Mouse (Mus musculus): ENCODE results near the gene Tox2. TPM values are rescaled to one million over a fixed set of nuclear protein-coding genes. Genes with fewer than 3 reads are reported as not detected.

The Tox2 gene
- polyA plus RNA-seq, 1 experiment from 2014 or later, result 20.6 TPM

DNA sequence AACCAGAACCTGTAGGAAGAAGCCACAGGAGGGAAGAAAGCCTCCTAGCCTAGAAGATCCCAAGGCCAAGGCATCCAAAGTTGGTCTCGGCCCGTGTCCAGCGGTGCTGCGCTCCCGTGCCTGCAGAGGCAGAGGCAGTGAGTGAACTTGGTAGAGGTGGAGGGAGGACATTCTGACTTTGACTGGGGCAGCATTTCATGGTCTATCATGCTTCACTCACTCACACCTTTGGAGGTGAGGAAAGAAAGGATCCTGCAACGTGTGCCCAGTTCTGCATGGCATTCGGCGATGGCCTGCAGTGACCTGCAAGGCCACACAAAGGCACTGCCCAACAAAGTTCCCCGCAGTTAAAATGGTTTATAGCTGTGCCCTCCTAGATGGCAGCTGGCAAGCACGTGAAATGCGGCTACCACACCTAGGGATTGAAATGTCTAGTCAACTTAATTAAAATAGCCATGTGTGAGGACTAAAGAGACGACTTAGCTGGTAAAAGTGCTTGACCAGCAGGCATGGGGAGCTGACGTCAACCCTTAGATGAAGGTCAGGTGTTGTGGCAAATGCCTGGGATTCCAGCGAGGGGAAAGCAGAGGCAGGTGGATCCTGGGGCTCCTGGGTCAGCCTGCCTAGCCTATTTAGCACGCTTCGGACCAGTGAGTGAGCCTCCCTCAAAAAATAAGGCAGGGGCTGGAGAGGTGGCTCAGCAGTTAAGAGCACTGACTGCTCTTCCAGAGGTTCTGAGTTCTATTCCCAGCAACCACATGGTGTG is 158.1 kb downstream of the Tox2 start:
- Histone ChIP-seq H3K4me1 (replicated peaks) (no peaks in the 10 kb centered on the region), H3K27me3 (no peaks in the 10 kb centered on the region), H3K36me3 (no peaks in the 10 kb centered on the region), H3K4me2 (no peak overlapping the region), H3K9ac (no peak overlapping the region), H3K4me3 (no peak overlapping the region), H3K27ac (no peak overlapping the region), H3K9me3 (no peaks in the 10 kb centered on the region)
- no peak for ATAC-seq (ENCODE audit: low FRiP score)
- WGBS, result 84% methylated on average over 16 of the region's 16 CpGs

DNA sequence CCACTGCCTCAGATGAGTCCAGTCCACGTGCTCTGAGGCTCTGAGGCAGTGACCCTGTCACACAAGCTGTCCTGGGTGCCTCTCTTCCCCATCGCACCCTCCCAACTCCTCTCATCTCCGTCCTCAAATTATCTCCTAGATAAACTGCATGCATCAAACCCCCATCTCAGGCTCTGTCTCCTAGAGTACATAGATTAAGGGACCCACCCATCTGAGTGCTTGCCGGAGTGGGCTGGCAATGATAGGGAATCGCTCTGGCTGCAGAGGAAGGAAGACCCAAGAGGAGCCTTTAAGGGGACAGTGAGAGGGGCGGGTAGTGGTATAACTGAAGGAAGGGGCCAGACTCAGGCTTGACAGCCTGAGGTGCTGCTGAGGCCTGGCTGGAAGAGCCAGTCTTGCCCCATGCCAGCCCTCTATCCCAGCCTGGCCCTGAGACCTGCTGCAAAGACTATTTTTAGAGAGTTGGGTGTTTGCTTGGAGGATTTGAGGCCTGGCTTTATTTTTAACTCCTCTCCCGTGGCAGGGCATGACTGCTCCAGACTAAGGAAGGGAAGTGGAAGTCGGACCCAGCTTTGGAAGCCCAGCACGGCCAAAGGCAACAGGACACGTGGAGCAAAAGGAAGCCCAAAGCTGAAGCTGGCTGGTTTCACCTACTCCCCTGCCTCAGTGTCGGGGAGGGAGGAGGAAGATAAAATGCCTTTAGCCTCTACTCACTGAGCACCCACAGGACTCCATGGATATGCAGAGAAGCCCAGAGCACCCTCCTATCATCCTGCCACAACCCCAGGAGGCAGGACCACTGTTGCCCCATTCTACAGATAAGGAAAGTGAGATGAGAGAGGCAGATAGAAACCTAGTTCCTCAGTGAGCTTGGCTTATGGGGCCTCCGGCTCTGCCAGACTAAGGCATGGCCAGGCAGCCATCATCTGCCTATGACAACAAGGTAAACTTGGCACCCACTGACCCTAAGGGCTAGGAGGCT is 160.3 kb downstream of the Tox2 start:
- no peaks in the 10 kb centered on the region for H3K36me3 ChIP-seq
- H3K27ac ChIP-seq, result no peak overlapping the region
- H3K4me2 ChIP-seq, result no peak overlapping the region
- no peak for ATAC-seq (ENCODE audit: low FRiP score)
- no peaks in the 10 kb centered on the region for H3K4me1 ChIP-seq (replicated peaks)
- WGBS, result 81% methylated on average over 12 of the region's 12 CpGs
- no peak overlapping the region for H3K4me3 ChIP-seq
- H3K27me3 ChIP-seq, result no peaks in the 10 kb centered on the region
- H3K9me3 ChIP-seq, result no peaks in the 10 kb centered on the region
- no peak overlapping the region for H3K9ac ChIP-seq

DNA sequence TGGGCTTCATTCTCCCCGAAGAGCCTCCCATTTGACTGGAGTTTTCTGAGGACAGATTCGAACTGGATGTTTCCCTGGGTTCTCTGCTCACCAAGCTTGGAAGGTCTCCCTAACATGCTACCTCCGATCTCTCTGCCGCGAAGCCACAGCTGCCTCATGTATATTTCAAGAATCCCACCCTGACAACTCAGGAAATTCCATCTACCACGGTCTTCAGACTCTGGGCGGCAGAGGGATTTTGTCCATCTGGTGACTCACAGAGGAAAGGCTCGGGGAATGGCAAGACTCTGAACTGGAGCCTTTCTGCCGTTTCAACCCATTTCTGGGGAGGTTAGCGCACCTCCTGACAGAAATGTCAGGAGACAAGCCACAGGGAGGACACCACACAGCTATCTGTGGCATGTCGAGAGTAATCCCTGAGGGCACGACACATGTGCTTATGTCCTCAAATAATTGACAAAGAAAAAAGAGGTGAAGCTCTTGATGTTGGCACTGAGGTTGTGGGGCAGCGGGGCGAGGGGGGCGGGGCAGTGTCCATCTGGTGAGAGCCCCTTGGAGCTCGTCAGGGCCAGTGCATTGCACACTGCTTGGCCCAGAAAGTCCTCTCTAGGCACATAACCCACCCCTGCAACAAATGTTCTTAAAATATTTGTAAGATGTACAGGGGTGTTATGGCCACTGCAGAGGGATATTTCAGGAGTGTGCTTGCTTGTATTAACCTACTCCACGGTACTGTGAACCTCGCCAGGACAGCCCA is 162.0 kb downstream of the Tox2 start:
- WGBS, result 75% methylated on average over 18 of the region's 18 CpGs
- Histone ChIP-seq H3K4me2 (no peak overlapping the region), H3K27ac (no peak overlapping the region), H3K9ac (no peak overlapping the region), H3K4me1 (replicated peaks) (no peaks in the 10 kb centered on the region), H3K9me3 (no peaks in the 10 kb centered on the region), H3K27me3 (no peaks in the 10 kb centered on the region), H3K36me3 (no peaks in the 10 kb centered on the region), H3K4me3 (no peak overlapping the region)
- no peak for ATAC-seq (ENCODE audit: low FRiP score)

DNA sequence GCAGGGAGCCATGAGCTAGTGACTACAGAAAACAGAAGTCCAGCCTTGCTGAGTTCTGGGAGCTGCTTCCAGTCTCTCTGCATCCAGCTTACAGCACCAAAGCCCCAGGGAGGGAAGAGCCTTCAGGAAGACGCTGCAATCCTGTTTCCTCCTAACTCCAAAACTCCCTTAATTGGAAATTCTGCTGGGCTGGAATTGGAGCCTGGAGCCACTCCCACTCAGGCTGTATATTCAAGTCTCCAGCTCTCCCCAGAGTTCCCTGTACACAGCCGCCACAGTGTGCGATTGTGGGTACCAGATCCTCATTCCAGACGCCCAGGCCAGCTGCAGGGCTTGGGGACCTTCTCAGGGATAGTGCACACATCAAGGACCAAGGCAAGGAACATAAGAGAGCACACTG is 167.2 kb downstream of the Tox2 start:
- H3K4me2 ChIP-seq, result no peak overlapping the region
- H3K36me3 ChIP-seq, result no peaks in the 10 kb centered on the region
- H3K27me3 ChIP-seq, result peaks cover 21% of the 10 kb centered on the region
- no peak for ATAC-seq (ENCODE audit: low FRiP score)
- H3K4me3 ChIP-seq, result no peak overlapping the region
- no peaks in the 10 kb centered on the region for H3K9me3 ChIP-seq
- WGBS, result 55% methylated on average over 4 of the region's 4 CpGs
- H3K4me1 ChIP-seq (replicated peaks), result no peaks in the 10 kb centered on the region
- no peak overlapping the region for H3K27ac ChIP-seq
- H3K9ac ChIP-seq, result no peak overlapping the region

DNA sequence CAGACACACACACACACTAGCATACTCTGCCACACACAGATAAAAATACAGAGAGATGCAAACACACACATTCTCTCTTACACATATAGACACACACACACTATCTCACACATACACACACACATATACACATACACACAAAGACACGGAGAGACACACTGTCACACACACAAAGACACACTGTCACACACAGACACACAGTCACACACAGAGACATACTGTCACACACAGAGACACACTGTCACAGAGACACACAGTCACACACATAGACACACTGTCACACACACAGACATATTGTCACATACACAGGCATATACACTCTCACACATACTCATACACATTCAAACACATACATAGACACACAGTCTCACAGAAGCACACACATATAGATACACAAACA is 169.7 kb downstream of the Tox2 start:
- no peaks in the 10 kb centered on the region for H3K36me3 ChIP-seq

More for the DNA sequence above, 169.7 kb downstream of the Tox2 start:
- Histone ChIP-seq H3K4me2 (no peak overlapping the region), H3K27me3 (peaks cover 43% of the 10 kb centered on the region), H3K27ac (no peak overlapping the region), H3K9ac (no peak overlapping the region), H3K9me3 (no peaks in the 10 kb centered on the region), H3K4me1 (replicated peaks) (no peaks in the 10 kb centered on the region), H3K4me3 (no peak overlapping the region)
- no peak for ATAC-seq (ENCODE audit: low FRiP score)
- WGBS, result 90% methylated on average over 1 of the region's 1 CpGs

Other genes starting within 250 kb of the Tox2 start
- gene Sgk2, start 215.8 kb upstream of the Tox2 start, polyA plus RNA-seq (2015; fragmentation: Nextera tagmentation; extraction: Ambion mirVana), result 0.09 and 0.17 TPM in 2 replicates
- gene Ift52, start 185.8 kb upstream of the Tox2 start, polyA plus RNA-seq (2015; fragmentation: Nextera tagmentation; extraction: Ambion mirVana), result 41.1 and 43.7 TPM in 2 replicates
- gene Mybl2, start 148.4 kb upstream of the Tox2 start, polyA plus RNA-seq (2015; fragmentation: Nextera tagmentation; extraction: Ambion mirVana), result 6.3 and 6.5 TPM in 2 replicates
- 0.25 TPM in 1 of 2 replicates, not detected in the other for gene Gtsf1l, start 115.3 kb upstream of the Tox2 start, polyA plus RNA-seq (2015; fragmentation: Nextera tagmentation; extraction: Ambion mirVana)
- gene Jph2, start 194.9 kb downstream of the Tox2 start, polyA plus RNA-seq (2015; fragmentation: Nextera tagmentation; extraction: Ambion mirVana), result 0.38 and 0.49 TPM in 2 replicates
- 75.0 and 76.2 TPM in 2 replicates for gene Oser1, start 221.6 kb downstream of the Tox2 start, polyA plus RNA-seq (2015; fragmentation: Nextera tagmentation; extraction: Ambion mirVana)
- 121 and 129 TPM in 2 replicates for gene Gdap1l1, start 235.4 kb downstream of the Tox2 start, polyA plus RNA-seq (2015; fragmentation: Nextera tagmentation; extraction: Ambion mirVana)